Mouse (Mus musculus) intestine, postnatal 0 days (tissue): ENCODE data around the gene Tph1. TPM values are rescaled to one million over a fixed set of nuclear protein-coding genes. Genes with fewer than 3 reads are reported as not detected.

Experiments
- ATAC-seq: fragments of 200-750 bp; cut with Nextera tagmentation; 2 replicates; pipeline ENCODE4 v1.8.0; 2017; ENCODE audit warnings: mild to moderate bottlenecking, moderate TSS enrichment, moderate library complexity
- H3K27ac ChIP-seq: fragments of 300-500 bp; sonication (generic); 2 replicates; pipeline ENCODE4 v1.5.1; 2014; ENCODE audit warnings: mild to moderate bottlenecking, low read depth, low read length, moderate library complexity
- H3K27me3 ChIP-seq: fragments of 300-500 bp; sonication (generic); replicated peaks from 2 replicates; pipeline ENCODE4 v1.6.1; 2014; ENCODE audit warnings: low read length, mixed read lengths; ENCODE audit not compliant: control insufficient read depth, insufficient read depth
- H3K36me3 ChIP-seq: fragments of 300-500 bp; sonication (generic); 2 replicates; pipeline ENCODE4 v1.6.1; 2014; ENCODE audit warnings: mild to moderate bottlenecking, moderate library complexity; ENCODE audit not compliant: control insufficient read depth, insufficient read depth
- H3K4me1 ChIP-seq: fragments of 300-500 bp; sonication (generic); replicated peaks from 2 replicates; pipeline ENCODE4 v1.6.1; 2014; ENCODE audit warnings: antibody characterized with exemption, low read length, mixed read lengths; ENCODE audit not compliant: control insufficient read depth, insufficient read depth
- H3K4me2 ChIP-seq: fragments of 300-500 bp; sonication (generic); replicated peaks from 2 replicates; pipeline ENCODE4 v1.6.1; 2014; ENCODE audit warnings: low read depth, mild to moderate bottlenecking, moderate library complexity
- H3K4me3 ChIP-seq: fragments of 300-500 bp; sonication (generic); 2 replicates; pipeline ENCODE4 v1.5.1; 2014; ENCODE audit warnings: low read depth, low read length
- H3K9ac ChIP-seq: fragments of 300-500 bp; sonication (generic); 2 replicates; pipeline ENCODE4 v1.6.1; 2014; ENCODE audit warnings: mild to moderate bottlenecking, low read depth, low read length
- H3K9me3 ChIP-seq: fragments of 300-500 bp; sonication (generic); 2 replicates; pipeline ENCODE4 v1.6.1; 2016; ENCODE audit warnings: mixed run types; ENCODE audit not compliant: control insufficient read depth
- CTCF ChIP-seq: sonication (generic); IDR thresholded peaks from 2 replicates; pipeline ENCODE4 v1.5.1; 2016; ENCODE audit warnings: low read depth, mild to moderate bottlenecking, control low read depth, antibody characterized with exemption, moderate library complexity
- WGBS: fragments of 180-500 bp; shearing (Covaris S2); extraction: QIAGEN DNeasy Blood & Tissue Kit; methylation state at CpG from one replicate; pipeline ENCODE4 v1.1.7; 2014; 5-methylcytosine and 5-hydroxymethylcytosine counted together
- polyA plus RNA-seq: library from polyadenylated mRNA; unstranded; fragments of >200 nt; fragmentation: Nextera tagmentation; extraction: Ambion mirVana; gene quantifications from 2 replicates; pipeline ENCODE4 v1.2.1, GENCODE M21; 2015

Tph1 gene
- polyA plus RNA-seq, 1 experiment from 2014 or later, result 4.8 TPM

- Histone ChIP-seq H3K4me1 (0 out of 2 replicates have a peak, but pooled peaks cover 4% of the 10 kb centered on the region), H3K9me3 (no peaks in the 10 kb centered on the region), H3K4me3 (peak overlapping the region; percentile 83), H3K27me3 (no peaks in the 10 kb centered on the region), H3K27ac (no peak overlapping the region), H3K9ac (peak overlapping the region; percentile 71; the same call in 1 of the 2 replicates), H3K4me2 (peak overlapping the region; percentile 100), H3K36me3 (0 out of 2 replicates have a peak, but pooled peaks cover 4% of the 10 kb centered on the region)
- no peak; the same call in 1 of the 2 replicates for ATAC-seq
- 14% methylated on average over 17 of the region's 17 CpGs for WGBS
- TF ChIP-seq CTCF, result no peak
Measured at GRCm38 (mm10) chr7:46640062-46640461, 32.3 kb downstream of the Tph1 start.

GRCm38 (mm10) chr7:46639692-46640031 lies 32.7 kb downstream of the Tph1 start, which contains the start of gene Sergef:
Sergef (minus strand) TSS chr7:46639807.
- H3K4me1 ChIP-seq, result 0 out of 2 replicates have a peak, but pooled peaks cover 4% of the 10 kb centered on the region
- H3K27ac ChIP-seq, result no peak within 1 kb of the TSS
- no peaks in the 10 kb centered on the region for H3K27me3 ChIP-seq
- H3K4me3 ChIP-seq, result peak within 1 kb of the TSS; percentile 83
- peak within 1 kb of the TSS; percentile 71 for H3K9ac ChIP-seq
- peak; percentile 88 for ATAC-seq
- TF ChIP-seq CTCF, result no peak
- H3K4me2 ChIP-seq, result peak within 1 kb of the TSS; percentile 100
- WGBS, result 0% methylated on average over 28 of the region's 30 CpGs
- H3K36me3 ChIP-seq, result 0 out of 2 replicates have a peak, but pooled peaks cover 4% of the 10 kb centered on the region
- no peaks in the 10 kb centered on the region for H3K9me3 ChIP-seq

GRCm38 (mm10) chr7:46638889-46639691 lies 33.2 kb downstream of the Tph1 start:
- peak; percentile 32; the same call in 1 of the 2 replicates for ATAC-seq
- H3K4me3 ChIP-seq, result peak overlapping the region; percentile 83
- 0 out of 2 replicates have a peak, but pooled peaks cover 4% of the 10 kb centered on the region for H3K36me3 ChIP-seq
- TF ChIP-seq CTCF, result no peak
- no peak overlapping the region for H3K27ac ChIP-seq
- H3K9ac ChIP-seq, result peak overlapping the region; percentile 71
- H3K9me3 ChIP-seq, result no peaks in the 10 kb centered on the region
- H3K4me1 ChIP-seq, result 0 out of 2 replicates have a peak, but pooled peaks cover 4% of the 10 kb centered on the region
- WGBS, result 11% methylated on average over 32 of the region's 32 CpGs
- H3K27me3 ChIP-seq, result no peaks in the 10 kb centered on the region
- peak overlapping the region; percentile 100 for H3K4me2 ChIP-seq

GRCm38 (mm10) chr7:46628375-46628975 lies 43.9 kb downstream of the Tph1 start:
- Histone ChIP-seq H3K4me3 (no peak overlapping the region), H3K4me1 (no peaks in the 10 kb centered on the region), H3K9me3 (no peaks in the 10 kb centered on the region), H3K27ac (no peak overlapping the region), H3K9ac (no peak overlapping the region), H3K27me3 (no peaks in the 10 kb centered on the region), H3K36me3 (0 out of 2 replicates have a peak, but pooled peaks cover 8% of the 10 kb centered on the region), H3K4me2 (no peak overlapping the region)
- ATAC-seq, result no peak
- WGBS, result 75% methylated on average over 8 of the region's 8 CpGs
- TF ChIP-seq CTCF, result 0 out of 2 replicates have a peak, but pooled peaks have one; percentile 3

- Histone ChIP-seq H3K36me3 (0 out of 2 replicates have a peak, but pooled peaks cover 5% of the 10 kb centered on the region), H3K4me2 (no peak overlapping the region), H3K9ac (no peak overlapping the region), H3K27me3 (no peaks in the 10 kb centered on the region), H3K27ac (no peak overlapping the region), H3K9me3 (no peaks in the 10 kb centered on the region), H3K4me3 (no peak overlapping the region), H3K4me1 (no peaks in the 10 kb centered on the region)
- ATAC-seq, result no peak
- TF ChIP-seq CTCF, result no peak
- WGBS, result 78% methylated on average over 2 of the region's 3 CpGs
Measured at GRCm38 (mm10) chr7:46623979-46624378, 48.4 kb downstream of the Tph1 start.
